Mouse (Mus musculus) lung, postnatal 4 days (tissue): ENCODE results near the gene Ovol2.

Experiments used
- DNase-seq, 2 experiments: peaks; one replicate each; pipeline ENCODE4 v3.0.0; 2021

The Ovol2 gene

DNA sequence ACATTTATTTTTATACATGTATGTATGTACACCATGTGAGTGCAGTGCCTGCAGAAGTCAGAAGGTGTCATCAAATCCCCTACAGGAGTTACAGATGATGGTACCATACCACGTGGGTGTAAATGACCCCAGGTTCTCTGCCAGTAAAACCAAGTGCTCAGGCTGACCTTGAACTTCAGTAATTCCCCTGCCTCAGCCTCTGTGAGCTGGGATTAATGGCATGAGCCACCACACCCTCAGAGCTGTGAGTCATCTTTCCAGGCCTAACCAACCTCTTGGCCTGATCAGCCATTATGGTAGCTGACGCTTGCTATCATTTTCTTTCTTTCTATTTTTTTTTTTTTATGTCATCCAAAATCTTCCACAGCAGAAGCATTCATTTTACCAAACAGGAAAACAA, 20.6 kb downstream of the Ovol2 start:
- DNase-seq, result no peak

DNA sequence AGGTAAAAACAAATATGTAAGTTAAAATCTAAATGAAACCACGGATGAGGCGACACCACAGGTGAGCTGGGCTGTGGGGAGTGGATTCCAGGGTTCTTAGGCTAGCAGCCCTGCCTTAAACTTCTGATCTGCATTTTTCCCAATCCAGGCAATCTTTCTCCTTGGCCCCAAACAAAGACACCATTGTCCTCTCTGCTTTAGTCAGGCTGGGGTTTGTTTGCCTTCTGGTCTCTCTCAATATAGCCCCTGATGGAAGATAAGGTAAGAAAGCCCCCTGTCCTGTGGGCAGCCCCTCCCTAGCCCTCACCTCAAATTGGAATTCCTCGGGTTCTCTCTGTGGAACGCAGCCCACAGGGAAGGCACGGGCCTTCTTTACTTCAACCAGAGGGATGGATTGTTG, 21.7 kb downstream of the Ovol2 start:
- DNase-seq, result no peak

DNA sequence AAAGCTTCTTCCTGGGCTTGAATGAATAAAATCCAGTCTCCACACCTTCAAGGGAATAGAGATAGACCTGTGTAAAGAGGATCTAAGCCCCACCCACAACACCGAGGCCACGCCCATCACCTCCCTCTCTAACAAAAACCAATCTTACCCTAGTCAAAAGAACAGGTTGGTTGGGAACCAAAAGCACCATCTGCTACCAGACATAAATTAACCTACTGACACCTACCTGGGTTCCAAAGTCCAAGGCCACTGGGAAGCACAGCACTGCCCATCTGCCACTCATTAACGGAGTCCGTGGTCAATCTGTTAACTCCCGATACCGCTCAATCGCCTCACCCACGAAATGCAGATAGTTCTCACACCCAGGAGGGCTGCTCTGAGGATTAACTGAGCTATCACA, 23.4 kb downstream of the Ovol2 start:
- DNase-seq, result no peak

DNA sequence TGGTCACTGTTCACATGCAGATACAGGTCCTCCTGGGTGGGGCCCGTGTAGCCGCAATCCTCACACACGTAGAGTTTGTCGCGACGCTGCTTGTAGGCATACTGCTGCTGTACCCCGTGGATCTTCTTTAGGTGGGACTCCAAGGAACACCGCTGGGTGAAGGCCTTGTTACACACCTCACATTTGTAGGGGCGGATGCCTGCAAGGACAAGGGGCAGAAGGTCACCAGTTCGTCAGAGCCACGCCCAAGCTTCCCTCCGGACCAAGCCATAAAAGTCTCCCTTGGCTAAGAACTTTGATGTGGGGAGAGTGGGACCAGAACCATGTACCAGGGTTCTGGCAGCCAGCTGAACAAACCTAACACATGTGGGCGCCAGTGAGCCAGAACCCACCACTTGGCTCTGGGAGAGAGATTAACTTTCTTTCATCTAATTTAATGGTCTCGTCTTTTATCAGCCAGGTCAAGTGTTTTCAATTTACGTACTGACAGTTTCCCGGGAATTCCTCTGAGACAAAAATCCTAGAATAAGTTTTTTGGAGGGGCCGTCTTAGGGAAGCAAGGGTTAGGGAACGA, 26.1 kb downstream of the Ovol2 start:
- no peak for DNase-seq

DNA sequence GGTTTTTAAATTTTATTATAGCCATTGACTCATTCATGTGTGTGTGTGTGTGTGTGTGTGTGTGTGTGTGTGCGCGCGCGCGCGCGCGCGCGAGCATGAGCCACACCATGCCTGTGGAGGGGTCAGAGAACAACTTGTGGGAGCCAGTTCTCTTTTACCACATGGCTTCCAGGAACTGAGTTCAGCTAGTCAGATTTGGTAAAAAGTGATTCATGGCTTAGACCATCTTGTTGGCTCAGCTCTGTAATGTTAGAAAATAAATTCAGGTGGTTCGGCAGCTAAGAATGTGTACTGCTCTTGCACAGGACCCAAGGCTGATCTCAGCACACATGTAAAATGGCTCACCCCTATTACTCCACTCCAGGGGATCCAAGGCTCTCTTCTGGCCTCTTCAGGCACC, 30.8 kb downstream of the Ovol2 start:
- no peak for DNase-seq

DNA sequence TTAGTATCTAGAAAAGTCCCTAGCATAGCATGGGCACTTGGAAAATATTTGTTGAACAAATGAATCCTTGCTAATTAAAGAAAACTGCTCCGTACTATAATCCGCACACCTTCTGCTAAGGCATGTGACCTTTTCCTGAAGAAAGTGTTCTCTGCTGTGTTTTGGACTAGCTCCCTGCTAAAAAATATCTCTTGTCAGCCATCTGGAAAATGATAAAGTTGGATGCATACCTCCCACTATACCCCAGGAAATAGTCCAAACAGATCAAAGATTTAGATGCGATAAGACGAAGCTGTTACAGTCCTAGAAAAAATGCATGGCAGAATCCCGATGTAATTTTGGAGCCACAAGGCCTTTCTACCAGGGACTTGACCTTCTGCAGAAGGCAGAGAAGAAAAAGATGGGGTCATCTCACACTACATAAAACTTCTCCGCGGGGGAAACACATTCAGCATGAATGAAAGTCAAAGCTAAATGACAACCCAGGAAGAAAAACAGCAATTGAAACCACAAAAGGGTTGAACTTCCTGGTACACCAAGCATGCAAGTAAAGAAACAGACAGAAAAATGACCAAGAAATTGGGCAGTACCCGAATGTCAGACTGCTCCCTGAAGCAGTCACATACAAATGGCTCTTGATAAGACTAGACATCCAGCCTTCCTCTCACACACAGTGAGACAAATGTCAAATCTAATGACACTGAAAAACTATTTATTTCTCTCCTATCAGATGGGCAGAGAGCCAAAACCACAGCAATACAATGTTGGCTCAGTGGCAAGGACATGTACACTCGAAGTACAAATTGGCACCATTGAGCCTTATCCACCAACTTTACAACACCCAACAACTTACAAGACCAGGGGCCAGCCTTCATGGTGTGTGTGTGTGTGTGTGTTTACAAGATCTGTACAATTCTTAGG, 31.9 kb downstream of the Ovol2 start:
- DNase-seq, result peak in 1 of 2 experiments; percentile 13

DNA sequence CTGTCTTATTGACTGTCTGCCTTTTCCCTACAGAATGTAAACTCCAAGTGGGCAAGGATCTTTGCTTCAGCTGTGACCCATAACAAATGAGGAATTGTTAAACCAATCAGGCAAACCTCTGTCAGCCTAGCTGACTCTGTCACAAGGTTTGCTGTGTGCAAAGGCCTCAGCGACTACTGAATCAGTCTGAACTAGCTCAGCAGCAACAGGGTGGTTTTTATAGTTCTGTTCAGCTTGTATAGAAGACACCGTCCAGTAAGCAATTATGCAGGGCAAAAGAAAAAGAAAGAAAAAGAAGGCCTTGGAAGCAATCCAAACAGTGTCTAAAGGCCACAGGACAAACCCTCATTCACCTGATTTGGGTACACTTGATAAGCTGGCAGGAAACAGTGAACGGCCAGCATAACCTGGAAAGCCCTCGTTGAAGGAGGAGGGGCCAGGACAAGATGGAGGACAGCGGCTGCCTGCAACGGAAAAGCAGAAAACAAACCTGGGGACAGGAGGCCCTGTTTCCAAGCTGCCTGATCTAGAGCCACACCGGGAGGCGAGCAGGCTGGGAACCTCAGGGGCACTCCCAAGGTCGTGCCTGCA, 36.7 kb downstream of the Ovol2 start:
- DNase-seq, result no peak

DNA sequence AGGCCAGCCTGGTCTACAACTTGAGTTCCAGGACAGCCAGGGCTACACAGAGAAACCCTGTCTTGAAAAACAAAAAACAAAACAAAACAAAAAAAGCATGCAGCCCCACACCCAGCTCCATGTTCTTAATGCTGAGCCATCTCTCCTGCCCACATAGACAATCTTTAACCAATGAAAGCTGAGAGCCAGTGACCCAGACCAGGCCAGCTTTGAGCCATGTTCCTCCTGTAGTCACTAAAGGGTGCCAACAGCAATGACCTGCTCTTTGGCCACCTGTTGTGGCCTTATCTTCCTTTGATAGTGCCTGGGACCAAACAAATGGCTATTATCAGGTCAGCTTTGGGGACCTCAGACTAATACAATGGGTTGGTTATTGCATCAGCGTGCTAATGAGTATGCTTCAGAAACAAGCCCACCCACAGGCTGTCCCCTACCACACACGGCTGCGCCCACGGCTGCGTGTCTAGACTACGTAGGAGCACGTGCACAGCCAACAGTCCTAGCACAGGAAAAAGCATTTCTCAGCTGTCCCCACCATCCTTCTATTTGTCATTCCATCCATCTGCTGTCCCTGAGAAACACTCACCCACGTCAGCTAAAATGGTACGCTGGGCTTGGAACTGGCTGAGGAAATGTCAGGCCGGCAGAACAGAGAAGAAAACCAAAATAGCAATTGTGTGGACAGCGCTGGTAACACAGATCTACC, 40.2 kb downstream of the Ovol2 start:
- DNase-seq, result no peak

DNA sequence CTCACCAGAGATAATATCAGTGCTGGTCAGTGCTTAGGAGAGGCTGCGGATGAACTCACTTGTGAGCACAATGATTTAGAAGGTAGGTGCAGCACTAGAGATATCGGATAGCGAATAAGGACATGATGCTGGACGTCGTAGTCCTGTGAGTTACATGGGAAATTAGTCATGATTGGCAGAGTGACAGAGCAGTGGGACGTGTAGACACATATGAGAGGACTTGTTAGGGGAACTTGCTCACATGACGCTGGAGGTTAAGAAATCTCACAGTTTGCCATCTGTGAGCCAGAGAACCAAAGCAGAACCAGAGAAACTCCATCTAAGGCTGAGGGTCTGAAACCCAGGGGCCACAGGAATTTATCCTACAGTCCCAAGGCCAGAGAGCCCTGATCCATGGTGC, 41.6 kb downstream of the Ovol2 start:
- peak in 1 of 2 experiments; percentile 21 for DNase-seq

DNA sequence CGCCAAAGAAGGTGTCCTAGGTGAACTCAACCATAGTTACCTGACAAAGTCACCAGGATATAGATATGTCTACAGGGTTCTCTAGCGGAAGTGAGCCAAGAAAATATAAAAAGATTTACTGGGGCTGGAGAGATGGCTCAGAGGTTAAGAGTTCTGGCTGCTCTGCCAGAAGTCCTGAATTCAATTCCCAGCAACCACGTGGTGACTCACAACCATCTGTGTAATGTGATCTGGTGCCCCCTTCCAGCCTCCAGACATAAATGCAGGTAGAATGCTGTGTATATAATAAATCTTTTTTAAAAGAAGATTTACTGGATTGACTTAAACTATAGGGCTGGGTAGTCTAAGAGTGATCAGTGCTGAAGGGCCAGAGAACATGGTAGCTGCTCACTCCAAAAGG, 50.5 kb downstream of the Ovol2 start:
- no peak for DNase-seq

DNA sequence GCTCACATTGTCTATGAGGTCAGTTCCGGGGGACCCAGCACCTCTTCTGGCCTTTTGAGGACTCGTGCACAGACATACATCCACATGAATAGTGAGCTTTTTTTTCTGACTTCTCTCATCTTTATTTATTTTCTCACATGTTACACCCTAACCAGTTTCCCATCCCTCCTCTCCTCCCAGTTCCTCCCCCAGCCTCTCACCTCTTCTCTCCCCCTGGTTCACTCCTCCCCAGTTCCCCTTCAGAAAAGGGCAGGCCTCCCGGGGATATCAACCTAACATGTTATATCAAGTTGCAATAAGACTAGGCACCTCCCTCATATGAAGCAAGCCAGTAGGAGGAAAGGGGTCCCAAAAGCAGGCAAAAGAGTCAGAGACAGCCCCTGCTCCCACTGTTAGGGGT, 51.4 kb downstream of the Ovol2 start:
- DNase-seq, result no peak

DNA sequence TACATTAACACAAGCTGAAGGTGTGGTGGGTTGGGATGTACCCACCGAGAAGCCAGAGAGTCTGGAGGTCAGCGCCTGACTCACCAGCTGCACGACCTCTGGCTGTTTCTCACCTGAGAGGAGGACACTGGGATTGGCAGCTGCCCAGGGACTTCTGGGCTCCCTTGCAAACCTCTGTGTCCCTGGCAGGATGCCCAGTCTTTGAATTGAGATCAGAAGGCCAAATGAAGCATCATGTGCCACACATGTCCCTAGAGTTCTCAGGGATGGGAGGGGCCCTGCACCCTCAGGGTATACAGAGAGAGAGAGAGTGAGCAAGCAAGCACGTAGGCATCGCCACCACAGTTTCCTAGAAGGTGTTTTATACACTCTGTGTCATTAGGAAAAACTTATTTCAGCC, 52.2 kb downstream of the Ovol2 start:
- peak in 1 of 2 experiments; percentile 29 for DNase-seq

DNA sequence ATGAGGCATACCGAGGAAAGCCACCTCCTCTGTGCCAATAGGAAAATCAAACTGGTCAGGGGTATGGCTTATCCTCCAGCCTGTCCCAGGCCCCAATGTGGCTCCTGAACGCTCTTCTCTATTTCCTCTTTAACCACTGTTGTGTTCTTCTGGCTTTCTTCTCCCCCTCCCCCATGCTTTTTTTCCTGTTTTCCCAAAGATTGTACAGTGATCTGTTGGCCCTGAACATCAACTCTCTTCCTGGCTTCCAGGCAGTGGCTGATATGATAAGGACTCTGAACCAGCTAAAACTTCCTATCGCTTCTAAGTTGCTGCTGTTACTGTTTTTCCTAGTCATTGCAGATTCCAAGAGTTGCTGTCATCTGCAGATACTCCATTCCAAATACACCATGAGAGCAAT, 55.1 kb downstream of the Ovol2 start:
- no peak for DNase-seq

DNA sequence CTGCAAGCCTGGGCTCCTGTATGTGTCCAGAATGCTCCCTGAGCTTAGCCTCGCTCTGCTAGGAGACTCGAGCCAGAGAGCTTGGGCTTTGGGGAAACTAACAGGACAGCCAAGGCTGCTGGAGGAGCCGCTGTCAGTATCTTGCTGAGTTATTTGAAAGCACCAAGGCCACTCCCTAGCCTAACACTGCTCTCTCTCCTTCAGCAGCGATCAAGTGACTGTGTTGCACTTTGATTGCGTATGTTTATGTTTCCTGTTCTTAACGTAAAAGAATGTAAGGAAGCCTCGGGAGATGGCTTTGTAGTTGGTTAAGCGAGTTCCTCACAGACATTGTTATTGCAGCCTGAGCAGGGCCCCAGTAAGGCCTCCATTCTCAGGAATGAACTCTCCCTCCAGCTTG, 57.2 kb downstream of the Ovol2 start:
- DNase-seq, result peak in 1 of 2 experiments; percentile 12

DNA sequence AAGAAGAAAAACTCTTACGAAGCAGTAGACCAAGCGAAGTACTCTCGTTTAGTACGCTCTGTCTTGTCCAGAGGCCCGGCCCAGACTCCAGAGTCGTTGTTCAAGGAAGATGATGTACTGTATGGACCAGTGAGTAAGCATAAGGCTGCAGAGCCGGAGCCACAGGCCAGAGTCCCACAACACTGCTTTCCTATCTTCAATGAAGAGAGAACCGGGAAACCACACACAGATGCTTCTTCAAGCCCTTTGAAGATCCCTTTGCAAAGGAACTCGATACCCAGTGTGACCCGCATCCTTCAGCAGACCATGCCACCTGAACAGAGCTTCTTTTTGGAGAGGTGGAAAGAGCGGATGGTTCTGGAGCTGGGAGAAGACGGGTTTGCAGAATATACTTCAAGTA, 59.9 kb downstream of the Ovol2 start:
- no peak for DNase-seq

DNA sequence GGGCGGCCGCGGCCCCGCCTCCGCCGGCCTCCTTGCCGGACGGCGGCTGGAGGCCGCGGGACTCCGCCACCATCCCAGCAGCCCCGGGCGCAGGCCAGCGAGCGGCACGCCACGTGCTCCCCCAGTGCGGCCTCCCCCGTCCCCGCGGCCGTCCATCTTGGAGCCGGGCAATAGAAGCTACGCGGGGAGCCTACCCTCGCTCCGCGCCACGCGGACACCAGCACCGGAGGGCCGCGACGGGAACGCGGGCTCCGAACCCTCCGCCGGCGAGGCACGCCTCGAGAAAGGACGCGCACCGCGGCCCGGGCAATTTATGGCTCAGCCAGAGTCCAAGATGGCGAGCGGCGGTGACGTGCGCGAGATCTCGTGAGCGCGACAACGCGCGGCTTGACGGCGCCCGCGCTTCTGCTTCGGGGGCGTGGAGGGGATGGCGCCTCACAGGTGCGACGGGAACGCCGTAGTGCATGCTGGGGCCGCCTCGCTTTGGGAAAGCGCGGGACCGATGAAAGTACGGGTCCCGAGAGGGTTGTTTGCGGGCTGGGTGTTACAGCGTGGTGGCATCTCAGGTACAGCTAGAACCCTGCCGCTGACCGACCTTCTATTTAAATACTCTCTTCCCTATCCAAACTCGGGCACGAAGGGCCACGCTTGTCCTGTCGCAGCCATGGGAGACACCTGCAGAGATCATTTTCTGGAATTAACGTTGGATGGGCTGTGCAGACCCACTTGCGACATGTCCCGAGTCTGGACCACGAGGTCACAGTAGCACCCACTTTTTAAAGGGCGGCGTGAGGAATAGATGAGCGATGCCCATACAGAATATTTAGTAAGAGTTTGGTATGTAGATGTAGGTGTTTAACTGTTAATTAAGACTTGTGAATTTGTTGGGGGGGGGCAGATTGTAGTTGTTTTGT, 61.2 kb downstream of the Ovol2 start, which contains the start of the genes Mgme1 and Snx5:
Gene Mgme1 (plus strand): TSS at position 157 of the 914 bp plus-strand sequence.
Gene Snx5 (minus strand): TSS at position 400 of the 914 bp plus-strand sequence.
- DNase-seq, result peak; percentile 95 to 96

DNA sequence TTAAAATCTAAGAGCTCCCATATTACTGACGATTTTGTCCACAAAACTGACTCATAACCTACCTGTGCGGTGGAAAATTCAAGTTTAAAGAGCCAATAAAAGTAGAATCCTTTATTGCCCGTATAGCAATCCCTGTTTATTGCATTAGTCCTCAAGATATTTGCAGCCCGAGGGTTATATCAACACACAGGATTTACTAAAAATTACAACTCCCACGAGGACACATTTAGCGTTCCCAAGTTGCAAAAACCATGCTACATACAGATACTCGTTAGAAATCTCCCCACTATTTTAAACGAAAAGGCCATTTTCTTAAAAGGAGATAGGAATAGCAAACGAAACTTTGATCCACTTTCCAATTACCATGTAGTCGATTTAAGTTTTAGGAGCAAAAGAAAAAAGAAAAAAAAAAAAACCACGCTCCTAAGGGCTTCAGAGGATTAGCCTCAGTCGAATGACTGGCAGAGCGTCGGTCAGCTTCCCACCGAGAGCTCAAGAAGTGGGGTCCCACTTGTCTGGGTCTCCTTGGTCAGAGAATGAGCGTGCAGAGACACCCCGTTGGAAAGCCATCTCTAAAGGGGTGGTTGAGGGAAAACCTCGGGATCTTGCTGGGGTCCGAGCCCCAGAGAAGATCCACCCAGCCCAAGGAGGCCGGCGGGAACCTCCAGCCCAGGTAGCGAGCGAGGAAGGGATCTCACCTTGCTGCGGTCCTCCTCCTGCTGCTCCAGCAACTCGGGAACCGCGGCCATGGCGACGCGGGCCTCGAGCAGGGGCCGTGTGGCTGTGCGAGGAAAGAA, 62.1 kb downstream of the Ovol2 start:
- no peak for DNase-seq

DNA sequence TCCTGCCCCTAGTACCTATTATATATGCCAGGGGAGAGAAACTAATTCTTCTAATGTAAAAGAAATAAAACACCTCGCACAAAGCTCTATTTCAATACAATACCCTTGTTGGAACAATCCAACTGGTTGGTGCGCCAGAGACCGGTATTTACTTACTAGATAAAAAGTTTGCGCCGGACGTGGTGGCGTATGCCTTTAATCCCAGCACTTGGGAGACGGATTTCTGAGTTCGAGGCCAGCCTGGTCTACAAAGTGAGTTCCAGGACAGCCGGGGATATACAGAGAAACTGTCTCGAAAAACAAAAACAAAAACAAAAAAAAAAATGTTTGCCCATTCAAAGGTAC, 62.7 kb downstream of the Ovol2 start:
- no peak for DNase-seq

DNA sequence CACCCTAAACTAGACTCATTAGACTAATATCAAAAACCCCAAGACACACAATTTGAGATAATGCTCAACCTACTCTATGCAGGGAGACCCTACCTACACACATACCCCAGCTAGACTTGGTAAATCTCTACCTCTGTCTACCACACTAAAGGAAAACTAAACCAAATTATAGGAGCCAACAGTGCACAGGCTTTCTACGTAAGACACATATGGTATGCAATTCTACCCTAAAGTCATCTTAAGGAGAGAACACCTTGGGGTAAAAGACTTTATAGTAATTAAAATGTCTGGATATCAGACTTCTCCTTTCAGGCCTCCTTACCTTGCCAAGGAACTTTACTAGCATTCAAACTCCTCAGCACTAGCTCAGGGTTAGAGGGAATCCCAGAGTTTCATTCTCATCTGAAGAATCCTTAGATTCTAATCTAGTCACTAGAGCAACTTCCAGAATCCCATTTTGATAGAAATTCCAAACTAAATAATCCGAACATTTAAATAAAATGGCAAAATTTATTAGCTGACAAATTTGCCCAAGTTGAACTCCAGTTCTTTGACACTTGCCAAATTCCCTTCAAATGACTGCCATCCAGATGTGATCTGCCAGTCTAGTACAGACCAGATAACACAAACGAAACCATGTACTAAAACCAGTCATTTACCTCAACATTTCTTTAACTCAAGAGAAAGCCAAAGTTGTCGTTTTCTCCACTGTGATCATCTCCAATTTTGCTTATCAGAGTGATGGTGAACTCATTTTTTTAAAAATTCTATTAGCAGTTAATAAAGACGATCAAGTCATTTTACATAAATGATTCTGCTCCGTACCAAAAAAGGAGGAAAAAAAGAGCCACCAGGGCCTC, 63.3 kb downstream of the Ovol2 start:
- DNase-seq, result no peak

DNA sequence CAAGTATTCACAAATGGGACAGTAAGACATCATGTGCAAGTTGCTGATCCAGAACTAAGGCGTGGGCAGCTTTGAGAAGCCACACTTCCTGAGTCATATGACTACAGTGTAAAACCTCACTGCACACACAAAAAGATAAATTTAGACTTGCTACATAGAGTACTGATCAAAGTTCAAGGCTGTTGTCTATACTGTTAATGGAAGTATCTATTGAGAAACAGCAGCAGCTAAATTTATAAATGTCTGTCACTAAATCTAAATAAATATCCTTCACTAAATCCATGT, 64.3 kb downstream of the Ovol2 start:
- DNase-seq, result no peak
